Mouse (Mus musculus): ENCODE measurements at regions not wholly inside any gene's neighbourhood (a gene's known extent, or its start where the extent isn't known, plus 50 kb on each side); places are given as distances from the start of the nearest gene placed in this dataset.

DNA sequence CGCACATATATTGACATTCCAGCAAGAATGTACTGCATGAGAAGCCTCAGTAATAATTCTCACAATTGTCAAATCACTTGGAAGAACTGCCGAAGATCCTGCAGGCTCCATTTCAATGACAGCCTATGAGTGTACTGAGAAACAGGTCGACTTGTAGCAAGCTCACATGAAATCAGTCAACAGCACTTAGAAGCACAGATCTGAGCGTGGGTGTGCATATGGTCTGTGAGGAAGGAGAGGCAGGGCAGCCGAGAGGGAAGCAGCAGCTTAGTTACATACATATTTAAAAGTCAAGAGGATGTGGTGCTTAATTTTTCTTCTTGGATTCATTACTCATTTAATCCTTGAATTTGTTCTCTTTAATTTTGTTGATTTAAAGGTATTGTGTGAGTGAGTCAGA, 967.4 kb upstream of the Epha7 start:
- Histone ChIP-seq H3K9ac (ENCODE audit: low read depth, low read length, severe bottlenecking) (no peak overlapping the region), H3K4me2 (replicated peaks; ENCODE audit: low read depth, low read length, severe bottlenecking) (no peak overlapping the region), H3K27ac (replicated peaks; ENCODE audit: low read depth, low read length) (no peak overlapping the region), H3K4me1 (ENCODE audit: control insufficient read depth, insufficient read depth, low read length) (no peaks in the 10 kb centered on the region), H3K36me3 (ENCODE audit: control insufficient read depth, insufficient read depth, low read length) (no peaks in the 10 kb centered on the region), H3K27me3 (ENCODE audit: control insufficient read depth, insufficient read depth, low read length) (no peaks in the 10 kb centered on the region), H3K9me3 (ENCODE audit: control insufficient read depth, low read length) (no peaks in the 10 kb centered on the region), H3K4me3 (replicated peaks; ENCODE audit: low read length) (no peak overlapping the region)
- WGBS: 71% methylated on average over 5 of the region's 5 CpGs
- TF ChIP-seq POLR2A (IDR thresholded peaks at IDR 0.05; ENCODE audit: borderline replicate concordance, extremely low read depth, insufficient read depth, insufficient read length): no peak
- DNase-seq (ENCODE audit: low spot score) (no peak), ATAC-seq (ENCODE audit: low FRiP score, low read depth) (no peak)

GRCm38 (mm10) chr4:27846106-27846622, 966.8 kb upstream of the Epha7 start:
- no peaks in the 10 kb centered on the region for H3K27me3 ChIP-seq (ENCODE audit: control insufficient read depth, insufficient read depth, low read length)
- no peaks in the 10 kb centered on the region for H3K4me1 ChIP-seq (ENCODE audit: control insufficient read depth, insufficient read depth, low read length)
- TF ChIP-seq POLR2A (IDR thresholded peaks at IDR 0.05; ENCODE audit: borderline replicate concordance, extremely low read depth, insufficient read depth, insufficient read length): no peak
- H3K4me3 ChIP-seq (replicated peaks; ENCODE audit: low read length): no peak overlapping the region
- H3K9me3 ChIP-seq (ENCODE audit: control insufficient read depth, low read length): no peaks in the 10 kb centered on the region
- ATAC-seq (ENCODE audit: low FRiP score, low read depth) (no peak), DNase-seq (ENCODE audit: low spot score) (no peak)
- no peaks in the 10 kb centered on the region for H3K36me3 ChIP-seq (ENCODE audit: control insufficient read depth, insufficient read depth, low read length)
- H3K4me2 ChIP-seq (replicated peaks; ENCODE audit: low read depth, low read length, severe bottlenecking): no peak overlapping the region
- no peak overlapping the region for H3K27ac ChIP-seq (replicated peaks; ENCODE audit: low read depth, low read length)
- H3K9ac ChIP-seq (ENCODE audit: low read depth, low read length, severe bottlenecking): no peak overlapping the region
- WGBS: 94% methylated on average over 5 of the region's 5 CpGs

DNA sequence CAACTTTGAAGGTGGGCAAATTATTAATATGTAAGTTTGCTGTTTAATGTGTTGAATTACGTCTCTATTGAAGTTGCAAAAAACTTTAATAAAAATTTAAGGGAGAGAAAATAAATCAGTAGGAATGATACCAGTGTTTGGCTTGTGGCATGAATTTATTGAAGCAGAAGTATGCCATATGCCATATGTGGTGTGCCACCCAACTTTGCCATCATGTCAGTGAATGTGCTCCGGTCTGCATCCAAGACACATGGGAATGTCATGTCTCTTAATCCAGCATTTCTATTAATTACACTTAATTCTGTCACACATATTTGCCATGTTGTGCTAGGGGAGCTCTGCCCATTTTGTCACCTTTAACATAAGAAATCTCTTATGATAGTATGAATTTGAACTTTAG, 956.8 kb upstream of the Epha7 start:
- 80% methylated on average over 2 of the region's 2 CpGs for WGBS
- ATAC-seq (ENCODE audit: low FRiP score, low read depth) (no peak), DNase-seq (ENCODE audit: low spot score) (no peak)
- H3K4me2 ChIP-seq (replicated peaks; ENCODE audit: low read depth, low read length, severe bottlenecking): no peak overlapping the region
- H3K4me3 ChIP-seq (replicated peaks; ENCODE audit: low read length): no peak overlapping the region
- no peak overlapping the region for H3K27ac ChIP-seq (replicated peaks; ENCODE audit: low read depth, low read length)
- H3K27me3 ChIP-seq (ENCODE audit: control insufficient read depth, insufficient read depth, low read length): no peaks in the 10 kb centered on the region
- no peak overlapping the region for H3K9ac ChIP-seq (ENCODE audit: low read depth, low read length, severe bottlenecking)
- no peaks in the 10 kb centered on the region for H3K9me3 ChIP-seq (ENCODE audit: control insufficient read depth, low read length)
- no peak for TF ChIP-seq POLR2A (IDR thresholded peaks at IDR 0.05; ENCODE audit: borderline replicate concordance, extremely low read depth, insufficient read depth, insufficient read length)
- no peaks in the 10 kb centered on the region for H3K4me1 ChIP-seq (ENCODE audit: control insufficient read depth, insufficient read depth, low read length)
- H3K36me3 ChIP-seq (ENCODE audit: control insufficient read depth, insufficient read depth, low read length): no peaks in the 10 kb centered on the region

- Histone ChIP-seq H3K4me3 (replicated peaks; ENCODE audit: low read length) (no peak overlapping the region), H3K9ac (ENCODE audit: low read depth, low read length, severe bottlenecking) (no peak overlapping the region), H3K4me1 (ENCODE audit: control insufficient read depth, insufficient read depth, low read length) (no peaks in the 10 kb centered on the region), H3K9me3 (ENCODE audit: control insufficient read depth, low read length) (no peaks in the 10 kb centered on the region), H3K27me3 (ENCODE audit: control insufficient read depth, insufficient read depth, low read length) (no peaks in the 10 kb centered on the region), H3K27ac (replicated peaks; ENCODE audit: low read depth, low read length) (no peak overlapping the region), H3K4me2 (replicated peaks; ENCODE audit: low read depth, low read length, severe bottlenecking) (no peak overlapping the region), H3K36me3 (ENCODE audit: control insufficient read depth, insufficient read depth, low read length) (no peaks in the 10 kb centered on the region)
- DNase-seq (ENCODE audit: low spot score): no peak
- ATAC-seq (ENCODE audit: low FRiP score, low read depth): no peak
- no peak for TF ChIP-seq POLR2A (IDR thresholded peaks at IDR 0.05; ENCODE audit: borderline replicate concordance, extremely low read depth, insufficient read depth, insufficient read length)
- 79% methylated on average over 5 of the region's 5 CpGs for WGBS
Measured at GRCm38 (mm10) chr4:27887262-27887954, 925.5 kb upstream of the Epha7 start.

DNA sequence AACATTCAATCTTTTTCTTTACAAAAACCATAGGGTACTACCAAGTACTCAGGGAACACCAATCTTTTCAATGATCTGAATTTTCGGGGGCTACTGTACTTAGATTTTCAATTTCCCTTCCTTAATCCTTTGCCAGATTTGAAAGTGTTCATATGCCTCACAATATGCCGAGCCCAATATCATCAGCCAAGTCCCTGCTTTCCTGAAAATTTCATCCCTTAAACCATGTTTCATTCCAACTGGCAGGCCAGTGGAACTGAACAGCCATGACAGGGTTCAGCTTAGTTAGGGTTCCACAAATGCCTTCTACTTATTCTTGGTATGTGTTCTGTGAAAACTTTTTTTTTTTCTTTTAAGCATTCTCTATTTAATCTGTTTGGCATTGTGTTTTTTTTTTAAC, 916.5 kb upstream of the Epha7 start:
- no peak for TF ChIP-seq POLR2A (IDR thresholded peaks at IDR 0.05; ENCODE audit: borderline replicate concordance, extremely low read depth, insufficient read depth, insufficient read length)

More for the DNA sequence above, 916.5 kb upstream of the Epha7 start:
- DNase-seq (ENCODE audit: low spot score) (no peak), ATAC-seq (ENCODE audit: low FRiP score, low read depth) (no peak)
- Histone ChIP-seq H3K4me2 (replicated peaks; ENCODE audit: low read depth, low read length, severe bottlenecking) (no peak overlapping the region), H3K4me3 (replicated peaks; ENCODE audit: low read length) (no peak overlapping the region), H3K9me3 (ENCODE audit: control insufficient read depth, low read length) (no peaks in the 10 kb centered on the region), H3K9ac (ENCODE audit: low read depth, low read length, severe bottlenecking) (no peak overlapping the region), H3K4me1 (ENCODE audit: control insufficient read depth, insufficient read depth, low read length) (no peaks in the 10 kb centered on the region), H3K36me3 (ENCODE audit: control insufficient read depth, insufficient read depth, low read length) (no peaks in the 10 kb centered on the region), H3K27me3 (ENCODE audit: control insufficient read depth, insufficient read depth, low read length) (no peaks in the 10 kb centered on the region), H3K27ac (replicated peaks; ENCODE audit: low read depth, low read length) (no peak overlapping the region)
- WGBS: 80% methylated on average over 2 of the region's 2 CpGs
